In genomic region chr1:64093018-64093417, GRCm38 (mm10) we compare ENCODE assay signal across 25 mouse cellular contexts. TPM values are rescaled to one million over a fixed set of nuclear protein-coding genes. Genes with fewer than 3 reads are reported as not detected.
DNase-seq lines count a peak whose midpoint lies in the region; ATAC-seq lines count a peak whose summit lies in the region.
"Had no signal": no experiment of that assay in that cellular context is flagged by ENCODE, and none has a peak within 500 bp of the region (broad histone marks: within the 10 kb centered on the region; RNA-seq: fewer than 3 reads in every experiment).

No protein-coding gene starts in this region.

- no peaks in the 10 kb centered on the region for H3K36me3 ChIP-seq in midbrain, embryonic 13.5 days
- H3K36me3 ChIP-seq in midbrain, embryonic 11.5 days (ENCODE audit: control insufficient read depth, insufficient read depth, low read length): no peaks in the 10 kb centered on the region
- H3K36me3 ChIP-seq: embryonic facial prominence, embryonic 10.5 days; embryonic facial prominence, embryonic 13.5 days; forebrain, embryonic 12.5 days; forebrain, embryonic 15.5 days; heart, embryonic 10.5 days; hindbrain, embryonic 12.5 days; hindbrain, embryonic 15.5 days had no signal

- H3K4me3 ChIP-seq in midbrain, embryonic 13.5 days (replicated peaks): no peak overlapping the region
- no peak overlapping the region for H3K4me3 ChIP-seq in midbrain, embryonic 11.5 days (ENCODE audit: low read depth, low read length)
- H3K4me3 ChIP-seq: embryonic facial prominence, embryonic 10.5 days; embryonic facial prominence, embryonic 13.5 days; erythroblast, embryonic 14.5 days; forebrain, embryonic 12.5 days; forebrain, embryonic 15.5 days; heart, embryonic 10.5 days; heart, embryonic 13.5 days; hindbrain, embryonic 12.5 days; hindbrain, embryonic 15.5 days had no signal

- intact Hi-C loops in heart, postnatal 36 days (cut with DNase I): no loop called here

- ATAC-seq in midbrain, embryonic 13.5 days: no peak
- ATAC-seq in midbrain, embryonic 11.5 days (ENCODE audit: low FRiP score): no peak
- ATAC-seq: CD4-positive, CD25-positive, alpha-beta regulatory T cell, adult 4 months; forebrain, embryonic 15.5 days had no signal

- no peak overlapping the region for H3K9ac ChIP-seq in midbrain, embryonic 13.5 days (replicated peaks)
- no peak overlapping the region for H3K9ac ChIP-seq in midbrain, embryonic 11.5 days (ENCODE audit: low read length)
- H3K9ac ChIP-seq: embryonic facial prominence, embryonic 13.5 days; forebrain, embryonic 12.5 days; forebrain, embryonic 15.5 days; heart, embryonic 13.5 days; hindbrain, embryonic 12.5 days; hindbrain, embryonic 15.5 days had no signal

- H3K4me2 ChIP-seq in midbrain, embryonic 13.5 days (replicated peaks): no peak overlapping the region
- H3K4me2 ChIP-seq in midbrain, embryonic 11.5 days: no peak overlapping the region
- H3K4me2 ChIP-seq: embryonic facial prominence, embryonic 13.5 days; forebrain, embryonic 12.5 days; forebrain, embryonic 15.5 days; heart, embryonic 13.5 days; hindbrain, embryonic 12.5 days; hindbrain, embryonic 15.5 days had no signal

- no peaks in the 10 kb centered on the region for H3K27me3 ChIP-seq in midbrain, embryonic 13.5 days
- H3K27me3 ChIP-seq in midbrain, embryonic 11.5 days (ENCODE audit: control insufficient read depth, insufficient read depth, low read length): no peaks in the 10 kb centered on the region
- H3K27me3 ChIP-seq: embryonic facial prominence, embryonic 13.5 days; forebrain, embryonic 12.5 days; forebrain, embryonic 15.5 days; heart, embryonic 13.5 days; hindbrain, embryonic 12.5 days; hindbrain, embryonic 15.5 days had no signal

- no peaks in the 10 kb centered on the region for H3K9me3 ChIP-seq in midbrain, embryonic 13.5 days
- no peaks in the 10 kb centered on the region for H3K9me3 ChIP-seq in midbrain, embryonic 11.5 days (ENCODE audit: control insufficient read depth, low read length)
- H3K9me3 ChIP-seq: embryonic facial prominence, embryonic 10.5 days; embryonic facial prominence, embryonic 13.5 days; forebrain, embryonic 12.5 days; forebrain, embryonic 15.5 days; heart, embryonic 10.5 days; heart, embryonic 13.5 days; hindbrain, embryonic 12.5 days; hindbrain, embryonic 15.5 days had no signal

- DNase-seq in heart, adult 11 months: peak; percentile 92
- DNase-seq in heart, postnatal 36 days: no peak
- DNase-seq in kidney, postnatal 36 days: peak; percentile 46 to 47
- no peak for DNase-seq in kidney, adult 9 months
- no peak for DNase-seq in midbrain, embryonic 11.5 days (ENCODE audit: low spot score, missing footprints)
- DNase-seq: adrenal gland, adult 2 months; adrenal gland, postnatal 14 days; cerebellum, adult 11-12 months; cerebellum, adult 8-10 months; cerebellum, postnatal 10 days; cerebellum, postnatal 36 days; embryo, embryonic 11 days; gastrocnemius, postnatal 25 days; heart, postnatal 14 days had no signal

- H3K27ac ChIP-seq in midbrain, embryonic 13.5 days: 0 out of 2 replicates have a peak overlapping the region, but pooled peaks have one; percentile 30
- H3K27ac ChIP-seq in midbrain, embryonic 11.5 days (ENCODE audit: low read depth, low read length): no peak overlapping the region
- H3K27ac ChIP-seq: embryonic facial prominence, embryonic 10.5 days; embryonic facial prominence, embryonic 13.5 days; forebrain, embryonic 12.5 days; forebrain, embryonic 15.5 days; heart, embryonic 10.5 days; heart, embryonic 13.5 days; hindbrain, embryonic 12.5 days; hindbrain, embryonic 15.5 days had no signal

- H3K4me1 ChIP-seq in midbrain, embryonic 13.5 days (replicated peaks): peaks cover 66% of the 10 kb centered on the region
- peaks cover 15% of the 10 kb centered on the region for H3K4me1 ChIP-seq in midbrain, embryonic 11.5 days (ENCODE audit: control insufficient read depth, insufficient read depth, low read length)

- WGBS in midbrain, embryonic 13.5 days: 82% methylated on average over 5 of the region's 5 CpGs
- 91% methylated on average over 5 of the region's 5 CpGs for WGBS in midbrain, embryonic 11.5 days

RNA-seq across cellular contexts. Expression of gene Klf7, which starts 29.1 kb away (rescaled TPM):
- 10 to 100 TPM; 16.3 to 17.0 TPM for total RNA-seq in heart, postnatal 36 days (2021)
- 84.5 and 92.2 TPM in 2 replicates for polyA plus RNA-seq in midbrain, embryonic 13.5 days (2015; fragmentation: Nextera tagmentation; extraction: Ambion mirVana)
- polyA plus RNA-seq in midbrain, embryonic 11.5 days (2014; fragmentation: Nextera tagmentation; extraction: Ambion mirVana): 30.4 and 32.0 TPM in 2 replicates

Comparison
In these comparisons a context has a peak if more than half of its experiments do, and no peak if none do; other contexts are left out.
1. DNase-seq: peak in heart, adult 11 months (single experiment) and kidney, postnatal 36 days (2 of 2); none in heart, postnatal 36 days (0 of 2), kidney, adult 9 months (single experiment) and midbrain, embryonic 11.5 days (single experiment).